Mouse (Mus musculus): ENCODE data around the gene Dcaf10. TPM values are rescaled to one million over a fixed set of nuclear protein-coding genes. Genes with fewer than 3 reads are reported as not detected.

Dcaf10 gene
- polyA plus RNA-seq, 1 experiment from 2014 or later: 8.9 TPM

- peaks cover 9% of the 10 kb centered on the region; the same call in 1 of the 2 replicates for H3K4me1 ChIP-seq
- WGBS: 96% methylated on average over 45 of the region's 45 CpGs
- no peaks in the 10 kb centered on the region for H3K27me3 ChIP-seq
- H3K36me3 ChIP-seq: peaks cover 58% of the 10 kb centered on the region
- no peak overlapping the region for H3K27ac ChIP-seq (replicated peaks)
- H3K9ac ChIP-seq (replicated peaks): no peak overlapping the region
- ATAC-seq (replicated peaks): no peak
- no peak overlapping the region for H3K4me2 ChIP-seq (replicated peaks)
- H3K9me3 ChIP-seq: no peaks in the 10 kb centered on the region
- no peak overlapping the region for H3K4me3 ChIP-seq
Measured at GRCm38 (mm10) chr4:45399421-45400210, 57.7 kb downstream of the Dcaf10 start.

GRCm38 (mm10) chr4:45402281-45402680 lies 60.4 kb downstream of the Dcaf10 start:
- WGBS: 86% methylated on average over 4 of the region's 4 CpGs
- Histone ChIP-seq H3K9ac (replicated peaks) (no peak overlapping the region), H3K27ac (replicated peaks) (no peak overlapping the region), H3K4me3 (no peak overlapping the region), H3K9me3 (no peaks in the 10 kb centered on the region), H3K36me3 (peaks cover 56% of the 10 kb centered on the region), H3K4me1 (peaks cover 30% of the 10 kb centered on the region), H3K4me2 (replicated peaks) (no peak overlapping the region), H3K27me3 (no peaks in the 10 kb centered on the region)
- ATAC-seq (replicated peaks): no peak

DNA sequence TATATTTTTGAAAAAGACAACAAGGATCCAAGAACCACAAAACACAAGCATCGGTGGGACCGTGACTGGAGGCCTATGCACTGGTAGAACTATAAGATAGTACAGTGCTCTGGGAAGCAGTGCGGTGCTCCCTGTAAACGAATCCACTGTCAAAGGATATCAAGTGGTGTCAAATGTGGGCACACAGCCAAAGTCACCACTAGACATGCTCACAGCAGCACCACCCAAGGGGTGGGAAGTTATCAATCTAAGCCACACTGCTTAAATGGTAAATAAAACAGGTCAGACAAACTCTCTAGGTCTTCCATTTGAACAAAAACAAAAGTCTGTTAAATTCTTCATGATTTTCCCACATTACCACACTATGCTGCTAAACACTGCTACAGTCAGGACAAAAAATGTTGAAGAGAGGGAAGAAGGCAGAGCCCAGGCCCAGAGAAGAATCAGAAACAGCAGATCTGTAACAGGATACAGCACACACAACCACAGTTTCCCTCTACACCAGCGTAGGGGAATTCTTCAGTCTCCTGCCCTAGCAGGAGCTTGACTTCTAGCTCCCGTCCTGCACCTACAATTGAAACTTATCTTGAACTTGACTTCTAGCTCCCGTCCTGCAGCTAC lies 61.1 kb downstream of the Dcaf10 start:
- Histone ChIP-seq H3K4me1 (peaks cover 36% of the 10 kb centered on the region), H3K27ac (replicated peaks) (no peak overlapping the region), H3K9me3 (no peaks in the 10 kb centered on the region), H3K27me3 (no peaks in the 10 kb centered on the region), H3K4me2 (replicated peaks) (no peak overlapping the region), H3K9ac (replicated peaks) (no peak overlapping the region), H3K4me3 (no peak overlapping the region), H3K36me3 (peaks cover 51% of the 10 kb centered on the region)
- no peak for ATAC-seq (replicated peaks)
- WGBS: 77% methylated on average over 7 of the region's 7 CpGs

DNA sequence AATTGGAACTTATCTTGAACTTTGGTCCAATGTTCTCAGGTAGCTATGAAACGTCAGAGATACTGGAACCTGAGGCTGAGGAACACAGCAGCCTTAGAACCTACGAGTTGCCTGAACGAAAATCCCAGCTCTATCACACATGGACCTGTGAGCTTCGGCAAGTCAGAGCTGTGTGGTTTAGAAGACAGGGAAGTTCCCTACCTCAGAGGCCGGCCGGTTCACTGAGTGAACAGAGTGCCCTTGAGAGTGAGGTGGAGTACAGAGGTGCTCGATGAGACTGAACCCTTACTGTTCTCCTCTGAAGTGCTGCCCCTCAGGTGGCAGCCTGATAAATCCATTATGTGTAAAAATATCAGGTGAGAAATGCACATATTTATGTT lies 61.6 kb downstream of the Dcaf10 start:
- Histone ChIP-seq H3K4me2 (replicated peaks) (no peak overlapping the region), H3K27me3 (no peaks in the 10 kb centered on the region), H3K9me3 (no peaks in the 10 kb centered on the region), H3K4me1 (peaks cover 36% of the 10 kb centered on the region), H3K4me3 (no peak overlapping the region), H3K27ac (replicated peaks) (no peak overlapping the region), H3K9ac (replicated peaks) (no peak overlapping the region), H3K36me3 (peaks cover 48% of the 10 kb centered on the region)
- 92% methylated on average over 7 of the region's 7 CpGs for WGBS
- no peak for ATAC-seq (replicated peaks)

DNA sequence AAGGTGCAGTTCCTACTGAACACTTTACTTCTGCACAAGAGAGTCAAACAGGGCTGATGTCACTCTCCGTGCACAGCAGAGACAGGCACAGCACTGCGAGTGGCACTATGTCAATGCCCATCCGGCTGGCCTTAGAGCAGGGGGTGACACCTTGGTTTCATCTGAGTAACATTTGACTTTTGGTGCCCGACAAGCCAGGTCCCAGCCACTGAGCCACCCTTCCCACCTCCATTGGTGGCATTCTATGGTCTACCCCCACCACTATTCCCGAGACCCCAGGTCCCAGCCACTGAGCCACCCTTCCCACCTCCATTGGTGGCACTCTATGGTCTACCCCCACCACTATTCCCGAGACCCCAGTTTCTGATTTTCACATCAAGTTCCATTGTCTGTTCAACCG lies 62.2 kb downstream of the Dcaf10 start:
- no peaks in the 10 kb centered on the region for H3K9me3 ChIP-seq
- ATAC-seq (replicated peaks): no peak
- no peaks in the 10 kb centered on the region for H3K27me3 ChIP-seq
- H3K27ac ChIP-seq (replicated peaks): no peak overlapping the region
- H3K9ac ChIP-seq (replicated peaks): no peak overlapping the region
- WGBS: 94% methylated on average over 7 of the region's 7 CpGs
- H3K4me1 ChIP-seq: peaks cover 38% of the 10 kb centered on the region
- no peak overlapping the region for H3K4me2 ChIP-seq (replicated peaks)
- H3K4me3 ChIP-seq: no peak overlapping the region
- H3K36me3 ChIP-seq: peaks cover 42% of the 10 kb centered on the region

GRCm38 (mm10) chr4:45405315-45405714 lies 63.4 kb downstream of the Dcaf10 start:
- peaks cover 42% of the 10 kb centered on the region for H3K4me1 ChIP-seq
- H3K9me3 ChIP-seq: no peaks in the 10 kb centered on the region
- no peak for ATAC-seq (replicated peaks)
- 85% methylated on average over 7 of the region's 7 CpGs for WGBS
- peaks cover 30% of the 10 kb centered on the region for H3K36me3 ChIP-seq
- no peak overlapping the region for H3K27ac ChIP-seq (replicated peaks)
- no peaks in the 10 kb centered on the region for H3K27me3 ChIP-seq
- H3K4me3 ChIP-seq: no peak overlapping the region
- no peak overlapping the region for H3K9ac ChIP-seq (replicated peaks)
- H3K4me2 ChIP-seq (replicated peaks): no peak overlapping the region

- H3K27me3 ChIP-seq: no peaks in the 10 kb centered on the region
- no peaks in the 10 kb centered on the region for H3K9me3 ChIP-seq
- H3K4me2 ChIP-seq (replicated peaks): peak overlapping the region; percentile 63
- H3K4me3 ChIP-seq: peak overlapping the region; percentile 10
- peaks cover 23% of the 10 kb centered on the region for H3K36me3 ChIP-seq
- 65% methylated on average over 7 of the region's 7 CpGs for WGBS
- peak overlapping the region; percentile 30 for H3K9ac ChIP-seq (replicated peaks)
- H3K4me1 ChIP-seq: peaks cover 42% of the 10 kb centered on the region
- ATAC-seq (replicated peaks): no peak
- no peak overlapping the region for H3K27ac ChIP-seq (replicated peaks)
Measured at GRCm38 (mm10) chr4:45406397-45406796, 64.5 kb downstream of the Dcaf10 start.

DNA sequence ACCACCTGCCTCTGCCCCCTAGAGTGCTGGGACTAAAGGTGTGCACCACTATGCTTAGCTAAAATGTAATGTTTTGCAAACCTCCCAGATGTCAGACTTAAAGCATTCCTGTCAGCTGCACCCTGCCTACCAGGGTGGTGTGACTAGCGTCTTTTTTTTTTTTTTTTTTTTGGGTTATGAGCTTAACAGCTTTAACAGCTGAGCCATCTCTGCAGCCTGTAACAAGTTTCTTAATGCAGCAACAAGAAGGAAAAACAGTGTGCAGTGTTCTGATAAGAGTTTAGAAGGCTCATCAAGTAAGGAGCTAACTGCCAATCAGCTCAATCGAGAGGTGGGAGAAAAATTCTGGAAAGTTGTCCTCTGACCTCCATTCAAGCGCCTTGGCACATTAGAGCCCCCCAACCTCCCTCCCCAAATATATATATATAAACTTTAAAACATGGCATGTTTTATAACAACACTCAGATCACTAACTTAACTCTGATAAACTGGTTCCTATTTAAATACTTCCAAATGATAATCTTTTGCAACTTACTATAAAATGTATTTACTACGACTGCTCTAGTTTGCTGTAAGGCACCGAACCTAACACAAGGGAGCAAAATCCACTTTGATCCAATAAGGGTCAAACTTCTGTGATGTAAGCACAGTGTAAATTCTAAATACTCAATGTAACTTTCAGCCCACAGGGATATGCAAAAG lies 65.3 kb downstream of the Dcaf10 start:
- peaks cover 17% of the 10 kb centered on the region for H3K36me3 ChIP-seq
- peak overlapping the region; percentile 99 for H3K4me3 ChIP-seq
- H3K27me3 ChIP-seq: no peaks in the 10 kb centered on the region
- ATAC-seq (replicated peaks): no peak
- H3K4me1 ChIP-seq: peaks cover 42% of the 10 kb centered on the region
- no peak overlapping the region for H3K27ac ChIP-seq (replicated peaks)
- 56% methylated on average over 5 of the region's 5 CpGs for WGBS
- peak overlapping the region; percentile 99 for H3K9ac ChIP-seq (replicated peaks)
- peak overlapping the region; percentile 63 for H3K4me2 ChIP-seq (replicated peaks)
- H3K9me3 ChIP-seq: no peaks in the 10 kb centered on the region

DNA sequence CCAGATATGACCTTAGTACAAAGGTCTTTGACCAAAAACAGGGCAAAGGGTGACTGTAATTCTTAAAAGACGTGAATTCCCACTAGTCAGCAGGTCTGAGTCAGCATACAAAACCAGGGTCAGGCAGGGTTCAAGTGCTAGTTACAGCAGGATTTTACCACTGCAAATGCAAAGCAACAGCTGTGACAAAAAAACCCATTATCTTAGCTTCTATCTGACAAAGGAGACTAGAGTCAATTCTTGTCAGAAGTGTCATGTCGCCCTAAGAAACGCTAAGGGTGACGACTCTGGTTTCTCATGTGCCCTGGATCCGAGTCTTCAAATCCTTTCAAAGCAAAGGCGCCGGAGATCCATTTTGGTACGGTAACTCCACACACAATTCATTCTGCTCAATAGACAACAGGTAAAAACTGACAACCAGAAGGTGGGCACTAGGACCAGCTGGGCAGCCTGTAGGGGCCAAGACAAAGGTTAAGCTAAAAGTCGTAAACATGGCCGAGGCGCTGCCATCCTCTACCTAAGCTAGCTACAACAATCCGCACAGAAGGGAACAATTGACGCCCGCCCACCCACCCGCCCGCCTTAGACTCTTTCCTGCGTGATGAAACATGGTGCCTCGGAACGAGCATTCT lies 65.9 kb downstream of the Dcaf10 start:
- Histone ChIP-seq H3K27me3 (no peaks in the 10 kb centered on the region), H3K4me2 (replicated peaks) (peak overlapping the region; percentile 63), H3K4me1 (peaks cover 40% of the 10 kb centered on the region), H3K9ac (replicated peaks) (peak overlapping the region; percentile 99), H3K27ac (replicated peaks) (peak overlapping the region; percentile 94), H3K9me3 (no peaks in the 10 kb centered on the region), H3K4me3 (peak overlapping the region; percentile 99), H3K36me3 (peaks cover 17% of the 10 kb centered on the region)
- under 1% methylated on average over 19 of the region's 19 CpGs for WGBS
- no peak for ATAC-seq (replicated peaks)

DNA sequence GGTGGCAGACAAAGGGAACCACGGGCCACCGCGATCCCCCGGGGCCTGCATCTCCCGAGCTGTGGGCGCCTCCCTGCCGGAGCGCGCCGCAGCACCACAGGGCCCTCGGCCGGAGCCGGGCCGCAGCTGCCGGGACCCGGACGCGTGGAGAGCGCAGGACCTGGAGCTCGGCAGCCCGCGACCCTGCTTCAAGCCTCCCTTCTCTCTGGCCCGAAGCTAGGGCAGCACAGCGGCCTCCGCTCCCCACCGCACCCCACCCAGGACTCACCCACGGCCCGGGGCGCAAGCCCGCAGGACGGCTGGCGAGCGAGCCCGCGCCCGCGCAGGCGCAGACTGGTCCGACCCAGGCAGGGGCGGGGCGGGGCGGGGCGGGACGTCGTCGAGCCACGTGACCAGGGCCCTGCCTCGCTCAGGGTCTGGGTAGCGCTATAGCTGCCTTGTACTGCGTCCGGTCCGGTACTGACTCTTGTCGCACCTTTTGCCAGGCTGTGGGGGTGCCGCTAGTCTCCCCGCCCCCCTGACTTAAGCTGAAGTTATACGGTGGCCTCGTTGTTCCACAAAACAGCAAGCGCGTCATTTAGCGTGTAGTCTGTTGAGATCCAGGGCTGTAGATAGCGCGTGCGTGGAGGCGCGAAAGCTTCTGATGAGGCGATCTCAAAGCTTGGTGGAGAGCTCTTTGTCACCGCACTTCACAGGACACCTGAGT lies 66.7 kb downstream of the Dcaf10 start, which contains the start of gene Slc25a51:
Gene Slc25a51 (minus strand): TSS at position 340 of the 706 bp plus-strand sequence.
- no peaks in the 10 kb centered on the region for H3K9me3 ChIP-seq
- H3K4me1 ChIP-seq: peaks cover 33% of the 10 kb centered on the region
- WGBS: under 1% methylated on average over 62 of the region's 67 CpGs
- H3K4me3 ChIP-seq: peak within 1 kb of the TSS; percentile 99
- peak within 1 kb of the TSS; percentile 63 for H3K4me2 ChIP-seq (replicated peaks)
- peak; percentile 96 for ATAC-seq (replicated peaks)
- H3K27me3 ChIP-seq: no peaks in the 10 kb centered on the region
- peaks cover 10% of the 10 kb centered on the region for H3K36me3 ChIP-seq
- peak within 1 kb of the TSS; percentile 99 for H3K9ac ChIP-seq (replicated peaks)
- H3K27ac ChIP-seq (replicated peaks): peak within 1 kb of the TSS; percentile 94

GRCm38 (mm10) chr4:45409270-45409669 lies 67.4 kb downstream of the Dcaf10 start:
- Histone ChIP-seq H3K36me3 (0 out of 2 replicates have a peak, but pooled peaks cover 3% of the 10 kb centered on the region), H3K4me3 (peak overlapping the region; percentile 99), H3K4me1 (peaks cover 33% of the 10 kb centered on the region), H3K27ac (replicated peaks) (peak overlapping the region; percentile 94), H3K9me3 (no peaks in the 10 kb centered on the region), H3K9ac (replicated peaks) (peak overlapping the region; percentile 99), H3K27me3 (no peaks in the 10 kb centered on the region), H3K4me2 (replicated peaks) (peak overlapping the region; percentile 63)
- WGBS: 1% methylated on average over 10 of the region's 10 CpGs
- ATAC-seq (replicated peaks): peak; percentile 24; the same call in 1 of the 2 replicates

All from forebrain, embryonic 15.5 days (tissue).